In genomic region chr3:79023735-79024328, GRCm38 (mm10) we compare ENCODE assay signal across 10 mouse cellular contexts.
DNase-seq lines count a peak whose midpoint lies in the region; ATAC-seq and TF ChIP-seq lines count a peak whose summit lies in the region.
"Had no signal": no experiment of that assay in that cellular context is flagged by ENCODE, and none has a peak within 500 bp of the region (broad histone marks: within the 10 kb centered on the region; RNA-seq: fewer than 3 reads in every experiment).

No protein-coding gene starts in this region.

- peak overlapping the region; percentile 66 for H3K27ac ChIP-seq in heart, postnatal 0 days (ENCODE audit: low read depth)

- no peak overlapping the region for H3K4me2 ChIP-seq in heart, postnatal 0 days (ENCODE audit: low read depth, low read length)

- no peak for TF ChIP-seq EP300 in heart, postnatal 0 days (IDR thresholded peaks at IDR 0.05; ENCODE audit: low read depth)

- H3K27me3 ChIP-seq in heart, postnatal 0 days (ENCODE audit: control insufficient read depth, insufficient read depth, low read length), result no peaks in the 10 kb centered on the region

- peak; percentile 38 for DNase-seq in frontal cortex, postnatal 36 days (ENCODE audit: low spot score in 2 of 2)
- DNase-seq in frontal cortex, postnatal 10 days (ENCODE audit: low spot score in 2 of 2), result no peak
- peak; percentile 23 for DNase-seq in right cerebral cortex, adult 18-20 months
- no peak for DNase-seq in right cerebral cortex, postnatal 25 days
- DNase-seq in heart, postnatal 0 days (ENCODE audit: low spot score), result no peak
- peak; percentile 75 for DNase-seq in telencephalon, adult 2 months (ENCODE audit: low read depth, low spot score)
- no peak for DNase-seq in spleen, adult 18-20 months
- no peak for DNase-seq in natural killer cell, adult 2 months (ENCODE audit: low spot score in 2 of 2)

- H3K9me3 ChIP-seq in heart, postnatal 0 days (replicated peaks; ENCODE audit: control insufficient read depth, low read length), result no peaks in the 10 kb centered on the region

- peaks cover 5% of the 10 kb centered on the region; the same call in 1 of the 2 replicates for H3K4me1 ChIP-seq in heart, postnatal 0 days (ENCODE audit: control insufficient read depth, insufficient read depth)

- 0 out of 2 replicates have a peak, but pooled peaks have one; percentile 22 for ATAC-seq in heart, postnatal 0 days (ENCODE audit: insufficient read depth, low read depth)
- ATAC-seq: CD4-positive, CD25-positive, alpha-beta regulatory T cell, adult 4 months; intestine, embryonic 16.5 days had no signal

- no peak for TF ChIP-seq CTCF in heart, postnatal 0 days (IDR thresholded peaks at IDR 0.05; ENCODE audit: low read depth)

- H3K4me3 ChIP-seq in heart, postnatal 0 days (ENCODE audit: low read depth, low read length), result no peak overlapping the region

- 23% methylated on average over 6 of the region's 6 CpGs for WGBS in heart, postnatal 0 days

- H3K9ac ChIP-seq in heart, postnatal 0 days (replicated peaks; ENCODE audit: low read depth, low read length), result no peak overlapping the region

- H3K36me3 ChIP-seq in heart, postnatal 0 days (replicated peaks; ENCODE audit: control insufficient read depth, insufficient read depth, low read length), result no peaks in the 10 kb centered on the region

Comparison
In these comparisons a context has a peak if more than half of its experiments do, and no peak if none do; other contexts are left out.
1. DNase-seq: peak in frontal cortex, postnatal 36 days (2 of 2), right cerebral cortex, adult 18-20 months (single experiment) and telencephalon, adult 2 months (single experiment); none in frontal cortex, postnatal 10 days (0 of 2), right cerebral cortex, postnatal 25 days (single experiment), heart, postnatal 0 days (single experiment), spleen, adult 18-20 months (0 of 2) and natural killer cell, adult 2 months (0 of 2).